10 mouse cellular contexts compared by ENCODE assay signal in genomic region chr11:19007068-19007467, GRCm38 (mm10). TPM values are rescaled to one million over a fixed set of nuclear protein-coding genes. Genes with fewer than 3 reads are reported as not detected.
DNase-seq lines count a peak whose midpoint lies in the region; ATAC-seq and TF ChIP-seq lines count a peak whose summit lies in the region.
"Had no signal": no experiment of that assay in that cellular context is flagged by ENCODE, and none has a peak within 500 bp of the region (broad histone marks: within the 10 kb centered on the region; RNA-seq: fewer than 3 reads in every experiment).

No protein-coding gene starts in this region.

- peaks cover 19% of the 10 kb centered on the region; the same call in 1 of the 2 replicates for H3K4me1 ChIP-seq in kidney, embryonic 14.5 days (ENCODE audit: control insufficient read depth, insufficient read depth, low read length)
- no peaks in the 10 kb centered on the region for H3K4me1 ChIP-seq in ES-E14 (ENCODE audit: control insufficient read depth in 2 of 2, insufficient read depth in 2 of 2, low read length in 2 of 2, poor library complexity in 1 of 2)
- H3K4me1 ChIP-seq in heart, embryonic 15.5 days (replicated peaks), result peaks cover 45% of the 10 kb centered on the region
- peaks cover 33% of the 10 kb centered on the region for H3K4me1 ChIP-seq in midbrain, embryonic 12.5 days

- peaks cover 21% of the 10 kb centered on the region for H3K36me3 ChIP-seq in kidney, embryonic 14.5 days (ENCODE audit: control insufficient read depth, insufficient read depth, low read length)
- H3K36me3 ChIP-seq in ES-E14 (ENCODE audit: control insufficient read depth, insufficient read depth, low read length, poor library complexity, severe bottlenecking), result no peaks in the 10 kb centered on the region
- H3K36me3 ChIP-seq in heart, embryonic 15.5 days, result no peaks in the 10 kb centered on the region; the same call in 1 of the 2 replicates
- no peaks in the 10 kb centered on the region for H3K36me3 ChIP-seq in midbrain, embryonic 12.5 days

- H3K9ac ChIP-seq in kidney, embryonic 14.5 days (ENCODE audit: low read depth, low read length), result peak overlapping the region; percentile 65; the same call in 1 of the 2 replicates
- no peak overlapping the region for H3K9ac ChIP-seq in ES-E14 (ENCODE audit: insufficient read depth, low read depth, low read length, poor library complexity, severe bottlenecking)
- H3K9ac ChIP-seq in heart, embryonic 15.5 days, result peak overlapping the region; percentile 51; the same call in 1 of the 2 replicates
- H3K9ac ChIP-seq in midbrain, embryonic 12.5 days (replicated peaks), result no peak overlapping the region

- no peaks in the 10 kb centered on the region for H3K27me3 ChIP-seq in kidney, embryonic 14.5 days (ENCODE audit: control insufficient read depth, insufficient read depth, low read length)
- H3K27me3 ChIP-seq in heart, embryonic 15.5 days, result no peaks in the 10 kb centered on the region
- H3K27me3 ChIP-seq in midbrain, embryonic 12.5 days, result peaks cover 34% of the 10 kb centered on the region

- WGBS in kidney, embryonic 14.5 days, result 46% methylated on average over 5 of the region's 5 CpGs
- whole genome bisulfite sequencing in heart, embryonic 15.5 days, result 37% methylated on average over 5 of the region's 5 CpGs
- WGBS in midbrain, embryonic 12.5 days, result 37% methylated on average over 5 of the region's 5 CpGs

- in situ Hi-C loops in ES-E14 (cut with MboI; ENCODE audit: low sequenced_read_pairs in 2 of 2, unreplicated experiment in 2 of 2), result no loop called here

- no peak for DNase-seq in kidney, adult 11 months
- DNase-seq in ES-E14 (ENCODE audit: low read depth, low spot score), result no peak
- DNase-seq in layer of hippocampus, postnatal 14 days (ENCODE audit: low spot score in 2 of 2), result no peak
- DNase-seq in cerebellum, adult 9-10 months, result no peak
- no peak for DNase-seq in embryo, embryonic 11 days
- DNase-seq: kidney, adult 2 months; thymus, adult 2 months had no signal

- ATAC-seq in kidney, embryonic 14.5 days (ENCODE audit: low FRiP score, low TSS enrichment), result no peak
- ATAC-seq in heart, embryonic 15.5 days (replicated peaks; ENCODE audit: insufficient number of reproducible peaks, insufficient read depth, low FRiP score, low read depth), result no peak
- no peak for ATAC-seq in midbrain, embryonic 12.5 days (ENCODE audit: low FRiP score, low read depth)

- H3K27ac ChIP-seq in kidney, embryonic 14.5 days (ENCODE audit: low read depth, low read length), result peak overlapping the region; percentile 83; the same call in 1 of the 2 replicates
- H3K27ac ChIP-seq in ES-E14 (ENCODE audit: insufficient read depth, low read depth, low read length, poor library complexity, severe bottlenecking), result no peak overlapping the region
- H3K27ac ChIP-seq in heart, embryonic 15.5 days, result peak overlapping the region; percentile 77
- no peak overlapping the region for H3K27ac ChIP-seq in midbrain, embryonic 12.5 days (replicated peaks)

- H3K4me2 ChIP-seq in kidney, embryonic 14.5 days (replicated peaks; ENCODE audit: low read depth, low read length), result peak overlapping the region; percentile 60
- peak overlapping the region; percentile 62 for H3K4me2 ChIP-seq in heart, embryonic 15.5 days
- 0 out of 2 replicates have a peak overlapping the region, but pooled peaks have one; percentile 52 for H3K4me2 ChIP-seq in midbrain, embryonic 12.5 days (replicated peaks)

- H3K9me3 ChIP-seq in kidney, embryonic 14.5 days (ENCODE audit: control insufficient read depth, low read length), result no peaks in the 10 kb centered on the region
- H3K9me3 ChIP-seq in ES-E14 (ENCODE audit: control insufficient read depth, insufficient read depth, low read depth, low read length), result no peaks in the 10 kb centered on the region
- H3K9me3 ChIP-seq in heart, embryonic 15.5 days (replicated peaks), result no peaks in the 10 kb centered on the region
- no peaks in the 10 kb centered on the region for H3K9me3 ChIP-seq in midbrain, embryonic 12.5 days

- peak overlapping the region; percentile 31; the same call in 1 of the 2 replicates for H3K4me3 ChIP-seq in kidney, embryonic 14.5 days (ENCODE audit: low read length)
- no peak overlapping the region for H3K4me3 ChIP-seq in ES-E14 (ENCODE audit: insufficient read depth in 1 of 2, low read depth in 1 of 2, low read length in 2 of 2, poor library complexity in 1 of 2, severe bottlenecking in 1 of 2)
- peak overlapping the region; percentile 34 for H3K4me3 ChIP-seq in heart, embryonic 15.5 days
- no peak overlapping the region for H3K4me3 ChIP-seq in midbrain, embryonic 12.5 days

TF ChIP-seq in ES-E14, 5 proteins besides CTCF, POLR2A, EP300 and RAD21:
- TF ChIP-seq ZC3H11A (IDR thresholded peaks at IDR 0.05; ENCODE audit: borderline replicate concordance, low read depth, low read length) (no peak), MAFK (IDR thresholded peaks at IDR 0.05; ENCODE audit: insufficient read depth, low read depth, low read length) (peak; percentile 58)

RNA-seq across cellular contexts. Expression of gene Meis1, which starts 11.7 kb away (rescaled TPM):
- polyA plus RNA-seq in kidney, embryonic 14.5 days (2014; fragmentation: Nextera tagmentation; extraction: Ambion mirVana), result 54.6 and 109 TPM in 2 replicates
- 2.5 and 6.2 TPM in 2 replicates for total RNA-seq in ES-E14 (2012; rRNA removed)
- 51.8 and 67.7 TPM in 2 replicates for polyA plus RNA-seq in heart, embryonic 15.5 days (2015; fragmentation: Nextera tagmentation; extraction: Ambion mirVana)
- 40.5 and 44.8 TPM in 2 replicates for polyA plus RNA-seq in midbrain, embryonic 12.5 days (2016; fragmentation: Nextera tagmentation; extraction: Ambion mirVana)
- total RNA-seq in layer of hippocampus, postnatal 14 days (2021), result 1 to 10 TPM; 2.0 to 2.9 TPM

Comparison
In these comparisons a context has a peak if more than half of its experiments do, and no peak if none do; other contexts are left out.
1. H3K27ac ChIP-seq: peak in kidney, embryonic 14.5 days (single experiment) and heart, embryonic 15.5 days (single experiment); none in ES-E14 (single experiment) and midbrain, embryonic 12.5 days (single experiment).
2. H3K4me3 ChIP-seq: peak in kidney, embryonic 14.5 days (single experiment) and heart, embryonic 15.5 days (single experiment); none in ES-E14 (0 of 2) and midbrain, embryonic 12.5 days (single experiment).
3. H3K9ac ChIP-seq: peak in kidney, embryonic 14.5 days (single experiment) and heart, embryonic 15.5 days (single experiment); none in ES-E14 (single experiment) and midbrain, embryonic 12.5 days (single experiment).
4. Peak in every context shown above with its lines, with median percentiles within 50 percentile points of each other: H3K4me2 ChIP-seq.